Mouse (Mus musculus) WW6 (cell line): ENCODE data around the gene Kmt2b.

Source experiments
- DNase-seq: peaks from one replicate; pipeline ENCODE4 v3.0.0-alpha.2; 2013; ENCODE audit warnings: low read depth, low spot score

Gene Kmt2b

DNA sequence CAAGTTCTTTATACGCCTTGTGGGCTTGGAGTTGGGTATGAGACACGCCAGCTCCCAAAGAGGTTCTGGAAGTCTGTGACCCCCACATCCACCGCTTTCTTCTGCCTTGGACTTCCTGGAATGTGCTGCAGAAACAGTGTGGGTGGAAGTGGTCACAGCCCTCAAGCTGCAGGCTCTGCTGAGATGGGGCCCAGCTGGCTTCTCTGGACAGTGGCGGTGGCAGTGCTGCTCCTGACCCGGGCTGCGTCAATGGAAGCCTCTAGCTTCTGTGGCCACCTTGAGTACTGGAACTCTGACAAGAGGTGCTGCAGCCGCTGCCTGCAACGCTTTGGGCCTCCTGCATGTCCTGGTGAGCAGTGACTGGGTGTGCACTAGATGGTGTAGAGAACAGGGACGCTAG, 22.5 kb downstream of the Kmt2b start:
- DNase-seq, result no peak

DNA sequence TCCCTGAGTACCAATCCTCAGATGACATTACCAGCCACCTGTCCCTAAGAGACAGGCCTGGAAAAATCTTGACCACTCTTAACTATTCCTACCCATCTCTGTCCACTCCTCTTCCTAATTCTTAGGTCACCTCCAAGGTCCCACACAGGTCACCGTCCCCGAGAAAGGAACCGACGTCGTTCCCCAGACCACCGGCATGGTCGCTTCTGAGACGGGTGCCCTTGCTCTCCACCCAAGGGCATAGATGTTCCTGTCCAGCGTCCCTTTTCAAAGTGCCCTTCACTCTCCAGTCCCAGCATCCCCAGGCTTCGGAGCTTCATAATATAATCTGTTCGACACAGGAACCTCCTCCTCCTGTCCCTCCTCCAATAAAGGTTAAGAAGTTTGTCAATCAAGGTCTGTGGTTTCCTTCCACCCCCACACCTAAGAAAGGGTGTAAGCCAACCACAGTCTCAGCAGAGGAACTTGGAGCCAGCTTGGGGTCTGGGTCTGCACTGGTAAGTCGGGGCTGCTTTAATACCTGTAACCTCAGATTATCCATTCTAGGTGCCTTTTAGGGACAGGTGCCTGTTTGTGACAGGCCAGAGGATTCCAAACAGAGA, 23.5 kb downstream of the Kmt2b start, which contains the start of gene Igflr1:
Gene Igflr1, plus strand, starts transcription at position 458 of the 602 bp plus-strand sequence.
- DNase-seq, result no peak

DNA sequence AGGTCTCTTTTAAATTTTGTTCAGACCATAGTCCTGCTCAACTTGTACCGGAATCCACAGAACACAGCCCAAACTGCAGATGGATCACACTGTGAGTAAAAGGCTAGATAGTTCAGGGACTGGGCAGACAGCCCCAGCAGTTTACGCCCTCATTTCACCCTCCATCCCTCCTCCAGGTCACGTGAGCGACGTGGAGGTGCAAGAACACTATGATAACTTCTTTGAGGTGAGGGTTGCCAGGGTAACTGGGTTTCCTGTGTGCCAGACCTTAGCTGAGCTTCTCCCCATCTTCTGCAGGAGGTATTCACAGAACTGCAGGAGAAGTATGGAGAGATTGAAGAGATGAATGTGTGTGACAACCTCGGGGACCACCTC, 24.6 kb downstream of the Kmt2b start:
- no peak for DNase-seq

DNA sequence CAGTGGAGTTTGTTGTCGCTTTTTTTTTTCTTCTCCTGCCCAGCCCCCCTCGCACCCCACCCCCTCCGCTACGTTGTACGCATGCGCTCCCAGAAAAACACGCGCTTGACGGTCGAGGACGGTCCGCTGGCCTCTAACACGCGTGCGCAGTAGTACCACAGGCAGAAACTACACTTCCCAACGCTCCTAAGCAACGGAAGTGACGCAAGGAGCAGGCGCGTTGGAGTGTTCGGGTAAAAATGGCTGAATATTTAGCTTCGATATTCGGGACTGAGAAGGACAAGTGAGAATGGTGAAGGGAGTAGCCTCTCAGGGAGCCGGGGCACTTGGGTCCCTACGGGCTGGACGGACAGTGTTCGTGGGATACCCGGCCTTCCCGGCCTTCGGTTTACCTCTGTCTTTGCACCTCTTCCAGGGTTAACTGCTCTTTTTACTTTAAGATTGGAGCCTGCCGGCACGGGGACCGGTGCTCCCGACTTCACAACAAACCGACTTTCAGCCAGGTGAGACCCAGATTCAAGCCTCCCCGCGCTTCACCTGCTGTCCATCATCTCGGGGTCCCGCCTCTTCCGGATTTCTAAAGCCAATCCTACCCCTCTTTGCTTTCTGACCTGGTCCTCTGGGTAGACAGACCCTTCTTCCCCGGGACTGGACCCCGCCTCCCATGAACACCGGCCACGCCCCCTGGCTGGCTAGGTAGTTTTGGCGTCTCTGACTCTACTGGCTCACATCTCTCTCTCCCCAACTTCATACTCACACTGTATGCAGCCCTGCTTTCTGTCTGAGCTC, 25.2 kb downstream of the Kmt2b start, which contains the start of the genes U2af1l4, Gm49396 and Psenen:
Gene U2af1l4, plus strand, starts transcription at position 185 of the 789 bp plus-strand sequence.
Gene Gm49396, plus strand, starts transcription at position 228 of the 789 bp plus-strand sequence.
Gene Psenen, minus strand, starts transcription at position 511 of the 789 bp plus-strand sequence.
- DNase-seq, result peak; percentile 87

DNA sequence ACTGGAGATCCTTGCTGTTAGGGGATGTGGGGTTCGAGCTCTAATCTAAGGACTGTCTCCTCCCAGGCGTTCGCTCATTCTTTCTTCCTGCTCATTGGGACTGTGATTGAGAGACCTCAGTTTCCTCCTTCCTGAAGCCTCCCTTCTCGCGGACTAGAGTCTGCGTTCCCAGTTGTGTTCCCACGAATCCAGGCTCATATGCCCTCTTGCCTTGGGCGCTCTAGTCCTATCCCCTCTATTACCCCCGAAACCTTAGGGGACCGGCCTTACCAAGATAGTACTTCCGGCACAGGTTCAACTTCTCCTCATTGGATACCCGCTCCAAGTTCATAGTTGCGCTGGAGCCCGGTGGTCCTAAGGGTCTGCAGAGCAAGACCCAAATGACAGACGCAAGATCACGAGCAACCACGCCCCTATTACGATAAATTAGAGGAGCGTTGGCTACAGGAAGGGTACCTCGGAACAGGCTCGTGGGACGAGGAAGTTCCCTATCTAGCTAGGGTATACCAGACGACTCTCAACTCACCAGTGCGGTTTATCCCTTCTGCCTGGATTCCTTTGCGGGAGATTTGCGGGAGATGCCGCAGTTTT, 25.9 kb downstream of the Kmt2b start:
- DNase-seq, result no peak

DNA sequence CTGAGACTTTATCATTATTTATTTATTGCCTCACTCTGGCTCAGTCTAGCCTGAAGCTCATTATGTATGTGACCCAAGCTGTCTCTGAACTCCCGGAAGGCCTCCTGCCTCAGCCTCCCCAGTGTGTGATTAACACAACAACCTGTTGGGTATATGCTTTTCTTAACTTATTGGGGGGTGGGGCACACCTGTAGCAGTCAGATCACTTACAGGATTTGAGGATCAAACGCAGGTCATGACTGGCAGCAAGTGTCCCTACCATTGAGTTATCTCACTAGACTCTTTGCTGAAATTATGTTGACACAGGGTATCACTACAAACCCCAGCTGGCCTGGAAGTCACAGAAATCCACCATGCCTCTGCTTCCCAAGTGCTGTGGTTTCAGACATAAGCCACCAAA, 28.2 kb downstream of the Kmt2b start:
- no peak for DNase-seq

DNA sequence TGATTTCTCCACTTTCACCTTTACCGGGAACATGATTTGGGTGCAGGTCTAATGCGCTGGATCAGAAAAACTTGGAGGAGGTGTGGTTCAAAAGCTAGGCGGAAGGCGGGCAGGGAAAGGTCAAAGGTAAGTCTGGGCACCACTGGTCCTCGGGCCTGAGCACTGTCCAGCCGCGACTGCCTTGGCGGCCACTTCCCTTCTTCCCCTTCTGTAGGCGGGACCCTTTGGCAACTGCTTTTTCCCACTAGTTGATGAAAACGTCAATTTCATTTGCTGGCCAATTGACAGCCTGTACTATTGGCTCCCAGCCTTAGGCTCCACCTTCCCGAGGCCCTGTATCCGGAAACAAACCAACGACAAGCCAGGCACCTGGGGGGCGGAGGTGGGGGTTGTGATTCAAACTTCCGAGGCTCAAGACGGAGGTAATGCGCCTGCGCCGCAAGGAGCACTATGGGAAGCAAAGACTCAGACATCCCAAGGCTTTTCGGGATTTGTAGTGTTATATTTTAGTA, 29.0 kb downstream of the Kmt2b start, which contains the start of gene Lin37:
Gene Lin37, minus strand, starts transcription at position 396 of the 512 bp plus-strand sequence.
- DNase-seq, result peak; percentile 93

DNA sequence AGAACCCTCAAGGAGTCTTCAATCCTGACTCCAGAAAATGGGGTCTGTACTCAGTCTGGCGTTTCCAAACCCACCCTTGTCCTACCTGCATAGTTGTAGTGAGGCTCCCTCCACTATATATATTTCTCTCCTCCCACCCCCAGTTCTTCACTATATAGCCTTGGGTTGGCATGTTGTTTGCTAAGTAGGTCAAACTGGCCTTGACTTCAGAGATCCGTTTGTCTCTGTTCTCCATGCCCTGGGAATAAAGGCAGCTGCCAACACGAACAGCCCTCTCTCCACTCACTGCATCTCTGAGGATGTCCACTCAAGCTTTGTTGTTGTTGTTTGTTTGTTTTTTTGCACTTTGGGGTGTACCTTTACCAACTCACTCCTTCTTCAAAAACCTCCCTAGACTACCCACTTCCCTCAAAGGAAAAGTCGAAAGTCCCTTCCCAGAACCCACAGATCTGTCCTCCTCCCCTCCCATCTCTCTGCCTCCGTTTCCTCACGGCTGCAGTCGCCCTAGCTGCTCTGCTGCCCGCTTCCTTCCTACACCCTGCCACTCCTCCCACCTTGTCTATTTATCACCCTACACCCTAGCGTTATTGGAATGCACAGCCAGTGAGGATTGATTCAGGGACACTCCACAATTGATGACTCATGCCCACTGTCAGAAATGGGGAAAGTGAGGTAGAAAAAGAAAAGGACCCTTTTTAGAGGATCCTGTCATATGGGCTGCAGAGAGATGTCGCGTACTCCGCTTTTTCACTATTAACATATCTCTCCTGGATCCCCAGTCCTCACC, 29.7 kb downstream of the Kmt2b start:
- DNase-seq, result no peak

DNA sequence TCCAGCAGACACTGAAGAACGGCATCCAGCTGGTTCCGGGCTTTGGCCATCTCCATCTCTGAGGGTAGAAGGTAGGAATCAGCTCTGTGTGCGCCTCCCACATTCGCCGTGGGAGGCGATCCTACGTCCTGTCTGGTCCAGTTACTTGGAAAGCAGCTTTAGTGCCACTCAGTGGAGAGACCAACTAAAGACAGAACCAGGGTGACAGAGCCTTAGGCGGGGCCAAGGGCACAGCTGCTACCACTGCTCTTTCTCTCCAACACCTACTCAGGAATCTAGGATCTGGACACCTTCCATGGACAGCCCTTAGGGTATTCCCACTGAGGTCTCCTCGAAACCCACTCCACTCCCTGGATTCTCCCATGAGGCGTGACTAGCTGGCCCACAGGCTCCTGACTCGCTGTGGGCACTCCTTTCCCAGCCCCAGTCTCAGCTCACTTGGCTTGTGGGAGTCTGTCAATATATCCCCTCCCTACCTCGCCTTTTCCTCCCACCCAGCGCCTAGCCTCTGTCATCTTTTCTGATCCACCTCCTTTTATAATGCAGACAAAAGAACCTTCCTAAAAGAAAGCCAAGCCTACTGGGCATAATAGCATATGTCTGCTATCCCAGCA, 30.5 kb downstream of the Kmt2b start:
- DNase-seq, result no peak

DNA sequence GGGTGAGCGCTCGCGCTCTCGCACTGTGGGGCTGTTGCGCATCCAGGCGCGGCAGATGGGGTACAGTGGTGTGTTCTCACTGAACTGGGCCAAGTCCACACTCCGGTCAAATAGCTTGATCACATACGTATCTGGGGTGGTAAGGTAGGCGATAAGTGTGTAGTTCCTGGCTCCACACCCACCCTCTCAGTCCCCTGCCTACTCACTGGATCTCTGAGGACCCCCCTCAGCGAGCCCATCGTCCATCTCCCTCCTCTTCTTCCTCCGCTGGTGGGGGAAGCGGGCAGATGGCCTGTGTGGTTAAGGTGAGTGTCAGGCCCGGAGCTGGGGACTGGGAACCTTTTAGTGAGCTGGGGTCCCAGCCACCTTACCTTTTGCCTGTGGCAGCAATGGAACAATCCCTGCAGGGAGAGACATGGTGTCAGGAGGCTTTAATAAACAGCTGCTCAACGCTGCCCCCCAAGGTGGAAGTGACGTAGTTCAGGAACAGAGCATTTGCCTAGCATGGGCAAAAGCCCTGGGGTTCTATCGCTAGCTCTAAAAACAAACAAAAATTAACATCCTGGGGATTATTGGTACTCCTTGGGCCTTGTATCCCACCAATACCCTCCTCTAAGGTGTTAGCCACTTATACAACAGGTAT, 31.5 kb downstream of the Kmt2b start:
- DNase-seq, result no peak

DNA sequence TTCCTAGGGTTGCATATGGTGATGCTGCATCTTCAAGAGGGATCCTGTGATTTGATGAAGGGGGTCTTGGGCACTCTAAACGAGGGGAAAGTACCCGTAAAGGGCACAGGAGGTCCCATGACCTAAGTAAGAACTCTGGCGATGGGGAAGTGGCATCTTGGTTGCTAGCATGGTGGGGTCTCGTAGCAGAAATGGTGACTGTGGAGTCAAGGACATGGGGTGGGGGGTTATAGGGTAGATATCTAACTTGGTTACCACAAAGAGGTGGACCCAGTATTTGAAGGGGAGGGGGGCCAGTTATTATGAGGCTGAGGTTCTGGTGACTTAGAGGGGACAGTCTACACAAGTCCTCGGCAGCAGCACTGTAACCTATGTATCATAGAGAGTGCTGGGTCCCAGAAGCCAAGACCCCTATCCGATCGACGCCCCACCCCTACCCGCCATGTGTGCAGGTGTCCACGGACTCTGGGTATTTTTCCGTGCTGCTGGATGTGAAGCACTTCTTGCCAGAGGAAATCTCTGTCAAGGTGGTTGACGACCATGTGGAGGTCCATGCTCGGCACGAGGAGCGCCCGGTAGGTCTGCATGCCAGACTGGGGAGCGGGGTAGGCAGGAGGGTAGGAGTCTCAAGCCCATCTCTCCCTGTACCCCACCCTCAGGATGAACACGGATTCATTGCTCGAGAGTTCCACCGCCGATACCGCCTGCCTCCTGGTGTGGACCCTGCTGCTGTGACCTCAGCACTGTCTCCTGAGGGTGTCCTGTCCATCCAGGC, 34.5 kb downstream of the Kmt2b start:
- DNase-seq, result no peak

DNA sequence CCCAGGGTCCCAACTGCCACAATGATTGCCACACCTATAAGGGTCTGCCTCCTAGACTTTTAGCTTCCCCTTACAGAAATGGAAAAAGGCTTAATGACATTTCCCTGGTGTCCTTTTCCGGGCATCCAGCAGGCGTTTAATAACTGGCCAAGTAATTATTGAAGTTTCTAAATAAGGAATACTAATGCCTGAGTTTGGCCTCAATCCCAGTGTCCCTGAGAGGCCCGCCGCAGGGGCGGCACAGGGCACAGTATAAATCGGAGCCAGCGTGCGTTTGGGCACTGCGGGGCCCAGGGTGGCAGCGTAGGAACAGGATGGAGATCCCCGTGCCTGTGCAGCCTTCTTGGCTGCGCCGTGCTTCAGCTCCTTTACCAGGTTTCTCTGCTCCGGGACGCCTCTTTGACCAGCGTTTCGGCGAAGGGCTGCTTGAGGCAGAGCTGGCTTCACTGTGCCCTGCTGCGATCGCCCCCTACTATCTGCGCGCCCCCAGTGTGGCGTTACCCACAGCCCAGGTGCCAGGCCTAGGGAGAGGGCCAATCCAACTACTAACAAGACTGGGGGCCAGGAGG, 35.4 kb downstream of the Kmt2b start:
- no peak for DNase-seq

DNA sequence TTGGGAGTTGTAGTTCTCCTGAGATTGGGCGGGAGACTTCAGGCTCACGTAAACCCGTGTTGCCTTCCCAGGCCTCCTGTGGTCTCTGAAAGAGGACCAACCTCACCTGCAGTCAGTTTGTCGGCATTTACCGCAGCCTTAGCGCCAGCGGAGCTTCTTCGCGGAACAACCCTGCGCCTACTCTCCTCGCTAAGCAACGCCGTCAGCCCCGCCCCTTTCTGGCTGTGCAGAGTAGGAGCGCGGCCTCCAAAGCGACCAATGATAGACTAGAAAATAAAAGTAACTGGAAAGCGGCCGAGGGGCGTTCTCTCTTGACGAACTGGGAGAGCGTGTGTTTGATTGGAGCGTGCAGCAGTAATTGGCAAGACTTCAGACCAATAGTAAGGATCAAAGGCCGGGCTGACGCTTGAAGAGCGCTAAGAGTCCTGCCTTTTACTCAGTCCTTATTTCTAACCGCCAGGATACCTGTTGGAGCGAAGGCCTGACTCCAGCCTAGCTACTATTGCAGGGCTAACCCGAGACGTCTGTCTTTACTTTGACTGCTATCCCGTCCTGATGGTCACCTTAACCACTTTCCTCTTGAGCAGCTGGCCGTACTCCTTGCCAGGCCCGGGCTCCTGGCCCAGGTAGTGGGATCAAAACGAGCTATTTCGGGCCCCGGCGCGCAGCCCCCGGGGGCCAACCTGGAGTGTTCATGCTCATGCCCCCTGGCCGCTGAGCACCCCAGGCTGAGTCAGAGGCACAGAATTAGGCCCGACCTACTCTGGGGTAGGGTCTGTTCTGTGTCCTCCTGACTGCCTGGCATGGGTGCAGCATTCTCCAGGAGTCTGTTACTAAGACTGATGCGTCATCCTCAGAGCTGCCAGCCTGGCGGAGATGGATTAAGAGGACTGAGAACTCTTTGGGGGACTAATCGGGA, 36.2 kb downstream of the Kmt2b start, which contains the start of the genes Hspb6 and Proser3:
Gene Hspb6, plus strand, starts transcription at position 77 of the 919 bp plus-strand sequence.
Gene Proser3, minus strand, starts transcription at position 198 of the 919 bp plus-strand sequence.
- DNase-seq, result peak; percentile 92

DNA sequence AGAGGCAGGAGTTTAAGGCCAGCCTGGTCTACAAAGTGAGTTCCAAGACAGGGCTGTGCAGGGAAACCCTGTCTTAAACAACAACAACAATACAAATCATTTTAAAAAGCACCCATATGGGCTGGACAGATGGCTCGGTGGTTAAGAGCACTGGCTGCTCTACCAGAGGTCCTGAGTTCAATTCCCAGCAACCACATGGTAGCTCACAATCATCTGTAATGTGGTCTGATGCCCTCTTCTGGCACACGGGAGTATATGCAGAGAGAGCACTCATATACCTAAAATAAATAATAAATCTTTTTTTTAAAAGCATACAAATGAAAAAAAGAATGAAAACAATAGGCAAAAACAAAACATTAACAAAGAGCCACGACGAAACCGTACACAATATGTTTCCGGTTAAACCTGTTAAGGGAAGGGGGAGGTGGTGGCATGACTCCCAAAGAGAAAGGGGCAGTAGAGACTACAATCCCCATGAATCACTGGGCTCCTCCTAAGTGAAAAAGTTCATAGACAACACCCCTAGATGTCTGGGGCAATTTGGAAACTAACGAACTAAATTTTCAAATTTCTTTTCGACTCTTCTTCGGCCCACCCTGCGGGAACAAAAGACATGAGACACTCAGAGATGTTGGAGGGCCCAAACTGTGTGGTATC, 37.0 kb downstream of the Kmt2b start:
- DNase-seq, result no peak

DNA sequence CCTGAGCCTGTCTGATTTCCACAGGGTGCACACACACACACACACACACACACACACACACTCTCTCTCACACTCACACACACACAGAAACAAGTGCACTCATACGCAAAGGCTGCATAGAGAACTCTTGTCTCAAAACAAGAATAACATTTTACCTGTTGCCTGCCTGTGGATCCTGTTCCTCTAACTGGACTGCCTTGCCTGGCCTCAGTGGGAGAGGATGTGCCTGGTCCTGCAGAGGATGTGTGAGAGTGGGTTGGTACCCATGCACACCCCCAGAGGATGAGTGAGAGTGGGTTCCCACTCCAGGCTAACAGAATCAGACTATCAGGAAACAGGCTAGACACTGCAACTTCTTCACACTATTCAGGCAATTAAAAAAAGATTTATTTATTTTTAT, 37.9 kb downstream of the Kmt2b start:
- DNase-seq, result no peak

DNA sequence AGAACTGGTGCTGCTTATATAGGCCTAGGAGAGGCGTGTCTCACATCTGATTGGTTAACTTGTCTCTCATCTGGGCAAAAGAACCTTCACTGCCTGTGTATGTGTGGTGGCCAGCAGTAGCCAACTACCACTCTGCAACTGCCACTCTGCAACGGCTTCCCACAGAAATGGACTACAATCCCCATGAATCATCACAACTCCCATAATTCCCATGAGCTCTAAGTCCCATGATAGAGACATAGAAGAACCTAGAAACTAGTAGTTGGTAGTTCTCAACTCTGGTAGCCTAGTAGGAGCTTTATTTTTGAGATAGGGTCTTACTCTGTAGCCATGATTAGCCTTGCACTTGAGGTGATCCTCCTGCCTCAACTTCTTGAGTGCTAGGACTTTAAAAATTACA, 38.6 kb downstream of the Kmt2b start:
- no peak for DNase-seq

DNA sequence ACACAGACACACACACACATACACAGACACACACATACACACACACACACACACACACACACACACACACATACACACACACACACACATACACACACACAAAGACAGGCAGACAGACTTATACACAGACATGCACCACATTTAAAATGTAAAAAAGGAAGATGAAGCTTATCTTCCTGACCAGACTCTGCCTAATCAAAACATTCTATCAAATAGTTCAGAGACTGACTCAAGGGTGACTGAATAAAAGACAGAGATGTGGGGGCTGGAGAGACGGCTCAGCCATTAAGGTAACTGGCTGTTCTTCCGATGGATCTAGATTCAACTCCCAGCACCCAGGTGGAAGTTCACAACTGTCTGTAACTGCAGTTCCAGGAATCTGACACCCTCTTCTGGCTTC, 44.2 kb downstream of the Kmt2b start:
- DNase-seq, result no peak

DNA sequence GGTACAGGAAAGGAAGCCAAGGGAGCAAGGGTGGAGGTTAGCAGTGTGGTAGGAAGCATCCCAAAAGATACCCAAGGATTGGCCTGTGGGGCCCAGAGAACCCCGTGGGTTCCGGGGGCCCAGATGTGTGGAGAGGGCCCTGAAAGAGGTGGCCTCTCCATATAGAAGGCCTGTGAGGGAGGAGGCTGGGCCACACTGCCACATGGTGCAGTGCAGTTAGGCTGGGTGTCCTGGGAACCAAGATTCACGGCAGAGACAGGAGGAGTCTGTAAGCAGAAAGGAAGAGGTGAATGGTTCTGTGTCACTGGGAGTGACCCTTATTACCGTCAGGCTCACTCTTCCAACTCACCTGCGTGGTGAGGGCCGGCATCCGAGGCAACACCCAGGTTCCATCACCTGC, 48.0 kb downstream of the Kmt2b start:
- DNase-seq, result no peak
